Mouse (Mus musculus) G1E (cell line): ENCODE measurements around the gene Tescl.

Experiments
- CTCF ChIP-seq: IDR thresholded peaks from 2 replicates; pipeline ENCODE4 v1.5.1; 2012; ENCODE audit warnings: low read depth, low read length, inconsistent platforms, mixed read lengths
- GATA1 ChIP-seq: IDR thresholded peaks from 2 replicates; pipeline ENCODE4 v1.6.1; 2012; ENCODE audit warnings: borderline replicate concordance, low read length, inconsistent platforms, mixed read lengths
- GATA2 ChIP-seq: IDR thresholded peaks from 2 replicates; pipeline ENCODE4 v1.6.1; 2012; ENCODE audit warnings: low read depth, low read length, inconsistent platforms, borderline replicate concordance
- POLR2AphosphoS5 ChIP-seq: IDR thresholded peaks from 2 replicates; pipeline ENCODE4 v1.6.1; 2012; ENCODE audit warnings: low read depth, low read length, inconsistent platforms; ENCODE audit not compliant: insufficient replicate concordance
- TAL1 ChIP-seq: conservative IDR thresholded peaks from 2 replicates; pipeline ENCODE4 v1.6.1; 2012; ENCODE audit warnings: low read depth, low read length, inconsistent platforms, mixed read lengths

- no peak for TF ChIP-seq CTCF
- TF ChIP-seq POLR2AphosphoS5, result no peak
- TF ChIP-seq GATA1, result no peak
- no peak for TF ChIP-seq GATA2
- no peak for TF ChIP-seq TAL1
Measured at GRCm38 (mm10) chr7:24346444-24346843, 12.7 kb upstream of the Tescl start.
